Mouse (Mus musculus) kidney, embryonic 14.5 days (tissue): ENCODE data around the gene Bcl9l. TPM values are rescaled to one million over a fixed set of nuclear protein-coding genes. Genes with fewer than 3 reads are reported as not detected.
A peak's percentile ranks its signal among the peaks of the same experiment; 100 is the strongest.

Experiments
- ATAC-seq: fragments of 200-750 bp; cut with Nextera tagmentation; 2 replicates; pipeline ENCODE4 v1.8.0; 2017; ENCODE audit warnings: moderate number of reproducible peaks, mild to moderate bottlenecking, moderate TSS enrichment, moderate library complexity; ENCODE audit not compliant: low FRiP score, low TSS enrichment
- H3K27ac ChIP-seq: fragments of 300-500 bp; sonication (generic); 2 replicates; pipeline ENCODE4 v1.5.1; 2014; ENCODE audit warnings: low read depth, mild to moderate bottlenecking, low read length, moderate library complexity, mixed read lengths
- H3K27me3 ChIP-seq: fragments of 300-500 bp; sonication (generic); 2 replicates; pipeline ENCODE4 v1.6.1; 2014; ENCODE audit warnings: mild to moderate bottlenecking, low read length; ENCODE audit not compliant: control insufficient read depth, insufficient read depth
- H3K36me3 ChIP-seq: fragments of 300-500 bp; sonication (generic); 2 replicates; pipeline ENCODE4 v1.6.1; 2014; ENCODE audit warnings: low read length, mixed read lengths; ENCODE audit not compliant: control insufficient read depth, insufficient read depth
- H3K4me1 ChIP-seq: fragments of 300-500 bp; sonication (generic); 2 replicates; pipeline ENCODE4 v1.6.1; 2014; ENCODE audit warnings: low read length, mixed read lengths; ENCODE audit not compliant: control insufficient read depth, insufficient read depth
- H3K4me2 ChIP-seq: fragments of 300-500 bp; sonication (generic); replicated peaks from 2 replicates; pipeline ENCODE4 v1.6.1; 2014; ENCODE audit warnings: low read depth, mild to moderate bottlenecking, low read length
- H3K4me3 ChIP-seq: fragments of 300-500 bp; sonication (generic); 2 replicates; pipeline ENCODE4 v1.5.1; 2014; ENCODE audit warnings: mild to moderate bottlenecking, low read length
- H3K9ac ChIP-seq: fragments of 300-500 bp; sonication (generic); 2 replicates; pipeline ENCODE4 v1.6.1; 2014; ENCODE audit warnings: low read depth, mild to moderate bottlenecking, low read length, moderate library complexity
- H3K9me3 ChIP-seq: fragments of 300-500 bp; sonication (generic); 2 replicates; pipeline ENCODE4 v1.6.1; 2016; ENCODE audit warnings: low read length; ENCODE audit not compliant: control insufficient read depth
- WGBS: fragments of 180-500 bp; shearing (Covaris S2); extraction: QIAGEN DNeasy Blood & Tissue Kit; methylation state at CpG from one replicate; pipeline ENCODE4 v1.1.7; 2014; 5-methylcytosine and 5-hydroxymethylcytosine counted together
- polyA plus RNA-seq: library from polyadenylated mRNA; unstranded; fragments of >200 nt; fragmentation: Nextera tagmentation; extraction: Ambion mirVana; gene quantifications from 2 replicates; pipeline ENCODE4 v1.2.1, GENCODE M21; 2014

Gene Bcl9l
- polyA plus RNA-seq, 1 experiment from 2014 or later: 14.5 TPM

DNA sequence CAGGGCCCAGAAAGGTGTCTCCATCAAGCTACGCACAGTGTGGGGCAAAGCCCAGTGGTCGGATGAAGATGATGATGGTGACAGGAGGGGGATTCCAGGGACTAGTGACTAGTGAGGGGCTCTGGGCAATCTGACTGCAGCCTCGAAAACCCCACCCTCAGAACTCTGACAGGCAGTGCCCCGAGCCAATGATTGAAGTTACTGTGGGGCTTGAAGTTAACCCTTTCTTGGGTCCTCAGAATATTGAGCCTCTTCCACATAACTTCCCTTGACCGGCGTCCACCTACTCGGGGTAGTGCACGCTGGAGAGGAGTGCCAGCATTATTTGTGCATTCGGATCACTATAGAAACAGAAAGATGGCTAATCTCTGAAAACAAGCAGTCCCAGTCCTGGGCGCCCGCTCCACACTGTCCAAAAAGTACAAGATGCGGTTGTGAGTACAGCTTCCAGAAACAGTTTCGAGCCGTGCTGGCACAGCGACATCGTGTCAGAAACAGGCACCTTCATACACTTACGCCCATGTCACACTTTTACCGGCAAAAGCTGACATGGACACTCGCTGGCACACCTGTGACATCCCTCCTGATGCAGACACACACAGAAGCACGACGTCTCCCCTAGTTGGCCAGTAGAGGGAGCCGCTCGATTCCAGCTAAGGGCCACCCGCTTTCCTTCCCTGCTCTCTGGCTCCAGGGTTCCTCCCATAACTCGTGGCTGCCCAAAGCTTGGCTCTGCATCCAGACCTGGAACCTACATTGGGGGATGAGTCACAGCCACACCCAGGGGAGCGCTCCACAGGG lies 2.8 kb upstream of the Bcl9l start:
- WGBS: under 1% methylated on average over 26 of the region's 26 CpGs
- H3K36me3 ChIP-seq: no peaks in the 10 kb centered on the region
- H3K27ac ChIP-seq: peak overlapping the region; percentile 97
- peaks cover 16% of the 10 kb centered on the region for H3K4me1 ChIP-seq
- peak overlapping the region; percentile 74 for H3K9ac ChIP-seq
- no peaks in the 10 kb centered on the region for H3K9me3 ChIP-seq
- H3K4me2 ChIP-seq: peak overlapping the region; percentile 95
- no peaks in the 10 kb centered on the region for H3K27me3 ChIP-seq
- H3K4me3 ChIP-seq: peak overlapping the region; percentile 60
- peak; percentile 32 for ATAC-seq

DNA sequence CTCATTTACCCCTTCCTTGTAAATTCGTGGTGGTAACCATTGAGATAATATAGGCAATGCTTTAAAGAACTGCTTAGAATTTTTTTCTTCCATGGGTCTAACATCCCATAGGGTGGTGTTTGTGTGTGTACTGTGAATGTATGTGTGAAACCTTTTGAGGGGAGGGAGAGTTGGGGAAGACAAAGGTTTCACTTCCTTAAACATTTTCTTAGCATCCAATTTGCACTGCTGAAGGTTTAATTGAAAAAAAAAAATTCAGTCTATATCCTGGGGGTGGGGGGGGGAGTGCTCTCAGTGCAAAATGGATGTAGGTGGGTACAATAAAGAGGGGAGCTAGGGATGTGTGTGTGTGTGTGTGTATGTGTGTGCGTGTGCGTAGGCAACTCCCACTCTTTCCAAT lies 513 bp upstream of the Bcl9l start:
- Histone ChIP-seq H3K27me3 (no peaks in the 10 kb centered on the region), H3K9me3 (no peaks in the 10 kb centered on the region), H3K9ac (0 out of 2 replicates have a peak overlapping the region, but pooled peaks have one; percentile 23)

DNA sequence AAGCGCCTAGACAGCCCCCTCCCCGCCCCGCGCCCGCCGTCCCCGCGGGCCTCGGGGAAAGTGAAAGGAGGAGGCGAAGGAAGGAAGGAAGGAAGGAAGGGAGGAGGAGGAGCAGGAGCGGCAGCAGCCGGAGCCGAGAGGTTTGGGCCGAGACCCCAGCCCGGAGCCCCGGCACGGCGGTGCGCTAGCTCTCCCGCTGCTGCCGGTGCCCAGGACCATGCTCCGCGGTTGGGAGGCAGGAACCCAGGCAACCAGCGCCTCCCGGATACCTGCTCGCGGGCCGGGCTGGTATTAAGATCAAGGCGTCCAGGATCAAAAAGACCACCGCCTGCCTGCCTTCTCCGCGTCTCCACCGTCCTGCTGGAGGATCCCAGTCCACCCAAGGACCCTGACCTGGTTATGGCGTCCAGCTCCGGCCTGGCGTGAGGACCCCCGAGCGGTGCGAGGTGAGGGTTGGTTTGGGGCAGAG lies 450 bp downstream of the Bcl9l start:
- ATAC-seq: no peak
- under 1% methylated on average over 35 of the region's 39 CpGs for WGBS
- Histone ChIP-seq H3K4me3 (peak overlapping the region; percentile 91), H3K9me3 (no peaks in the 10 kb centered on the region), H3K9ac (peak overlapping the region; percentile 83), H3K27ac (peak overlapping the region; percentile 91), H3K36me3 (no peaks in the 10 kb centered on the region), H3K27me3 (no peaks in the 10 kb centered on the region), H3K4me1 (peaks cover 47% of the 10 kb centered on the region), H3K4me2 (peak overlapping the region; percentile 88)

More for the DNA sequence above, 513 bp upstream of the Bcl9l start:
- Histone ChIP-seq H3K36me3 (no peaks in the 10 kb centered on the region), H3K27ac (0 out of 2 replicates have a peak overlapping the region, but pooled peaks have one; percentile 24), H3K4me2 (peak overlapping the region; percentile 88), H3K4me3 (peak overlapping the region; percentile 91), H3K4me1 (peaks cover 39% of the 10 kb centered on the region)
- WGBS: 9% methylated on average over 3 of the region's 3 CpGs
- ATAC-seq: no peak

DNA sequence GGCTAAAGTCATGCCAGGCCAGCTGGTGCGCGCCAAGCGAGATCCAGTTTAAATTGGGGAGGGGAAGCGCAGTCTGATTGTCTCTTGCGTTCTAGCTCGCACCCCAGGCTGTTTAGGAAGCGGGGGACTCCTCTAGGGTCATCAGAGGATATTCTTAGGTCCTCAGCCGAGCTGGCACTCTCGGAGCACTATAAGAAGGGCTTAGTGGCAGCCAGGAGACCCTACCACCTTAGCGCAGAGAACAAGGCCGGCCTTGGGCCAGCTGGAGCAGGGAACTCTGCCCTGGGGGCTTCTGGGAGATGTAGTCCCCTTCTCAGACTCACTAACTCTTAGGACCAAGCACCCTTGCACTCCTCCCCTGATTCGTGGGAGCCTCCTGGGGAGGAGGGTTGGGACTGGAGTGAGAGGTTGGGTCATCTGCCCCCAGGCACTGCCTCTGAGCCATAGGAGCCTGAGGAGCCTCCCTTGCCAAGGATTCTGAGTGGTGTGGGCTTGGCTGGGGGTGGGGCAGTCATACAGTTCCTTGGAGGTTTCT lies 952 bp downstream of the Bcl9l start:
- H3K9ac ChIP-seq: peak overlapping the region; percentile 83
- H3K9me3 ChIP-seq: no peaks in the 10 kb centered on the region
- H3K4me1 ChIP-seq: peaks cover 50% of the 10 kb centered on the region
- H3K4me3 ChIP-seq: peak overlapping the region; percentile 91
- H3K4me2 ChIP-seq: peak overlapping the region; percentile 88
- H3K27me3 ChIP-seq: no peaks in the 10 kb centered on the region
- ATAC-seq: peak; percentile 30
- peak overlapping the region; percentile 91; the same call in 1 of the 2 replicates for H3K27ac ChIP-seq
- H3K36me3 ChIP-seq: no peaks in the 10 kb centered on the region
- WGBS: under 1% methylated on average over 12 of the region's 12 CpGs

GRCm38 (mm10) chr9:44484311-44485104 lies 1.9 kb downstream of the Bcl9l start:
- H3K4me1 ChIP-seq: peaks cover 59% of the 10 kb centered on the region
- H3K4me2 ChIP-seq: peak overlapping the region; percentile 88
- no peaks in the 10 kb centered on the region for H3K27me3 ChIP-seq
- peak overlapping the region; percentile 83 for H3K9ac ChIP-seq
- no peaks in the 10 kb centered on the region for H3K9me3 ChIP-seq
- H3K27ac ChIP-seq: peak overlapping the region; percentile 91; the same call in 1 of the 2 replicates
- 21% methylated on average over 7 of the region's 7 CpGs for WGBS
- H3K36me3 ChIP-seq: no peaks in the 10 kb centered on the region
- H3K4me3 ChIP-seq: peak overlapping the region; percentile 91
- no peak for ATAC-seq

DNA sequence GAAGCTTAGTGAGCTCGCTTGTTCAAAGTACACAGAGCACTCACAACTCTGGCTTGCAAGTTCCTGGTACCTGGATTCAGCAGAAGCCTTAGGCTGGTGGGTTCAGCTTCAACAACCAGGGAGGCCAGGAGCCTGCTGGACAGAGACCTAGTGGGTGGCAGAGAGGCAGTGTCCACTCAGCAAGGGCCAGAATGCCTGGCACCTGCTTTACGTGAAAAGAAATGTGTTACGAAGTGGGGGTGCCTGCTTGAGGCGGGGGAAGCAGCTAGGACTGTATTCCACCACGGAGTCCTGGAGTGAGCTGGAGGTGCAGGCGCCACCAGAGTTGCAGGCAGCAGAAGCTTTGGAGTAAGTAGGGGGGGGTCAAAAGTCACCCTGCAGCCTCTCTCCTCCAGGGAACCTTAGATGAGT lies 2.5 kb downstream of the Bcl9l start:
- Histone ChIP-seq H3K4me2 (peak overlapping the region; percentile 88), H3K27ac (peak overlapping the region; percentile 87; the same call in 1 of the 2 replicates), H3K4me1 (peaks cover 65% of the 10 kb centered on the region), H3K27me3 (no peaks in the 10 kb centered on the region), H3K9ac (peak overlapping the region; percentile 83), H3K36me3 (no peaks in the 10 kb centered on the region), H3K4me3 (peak overlapping the region; percentile 91), H3K9me3 (no peaks in the 10 kb centered on the region)
- no peak for ATAC-seq
- 25% methylated on average over 6 of the region's 6 CpGs for WGBS

DNA sequence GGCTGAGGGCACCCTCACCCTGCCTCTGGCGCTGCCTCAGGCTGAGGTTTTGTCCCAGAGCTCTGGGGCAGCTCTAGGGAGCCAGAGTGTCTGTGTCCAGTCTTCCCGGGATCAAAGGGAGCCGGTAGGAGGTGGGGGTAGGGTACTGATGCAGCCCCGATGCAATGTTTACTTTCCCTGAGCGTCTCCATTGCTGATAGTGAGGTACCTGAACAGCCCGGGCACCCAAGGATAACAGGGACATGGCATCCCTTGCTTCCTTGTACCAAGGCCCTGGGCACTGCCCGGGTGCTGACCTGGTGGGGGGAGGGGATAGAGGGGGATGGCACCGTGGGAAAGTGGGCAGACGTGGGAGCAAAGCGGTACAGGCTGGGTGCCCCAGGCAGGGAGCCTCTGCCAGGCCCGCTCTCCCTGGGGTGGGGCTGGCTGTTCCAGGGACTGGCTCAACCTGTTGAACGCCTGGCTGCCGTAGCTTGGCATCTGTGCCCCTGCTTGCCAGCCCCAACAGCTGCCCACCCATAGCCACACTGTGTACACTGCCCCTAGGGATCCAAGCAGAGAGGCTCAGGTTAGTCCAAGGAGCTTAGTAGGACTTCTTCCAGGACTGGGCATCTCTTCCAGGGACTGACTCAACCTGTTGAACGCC lies 3.0 kb downstream of the Bcl9l start:
- Histone ChIP-seq H3K9ac (peak overlapping the region; percentile 83), H3K27me3 (no peaks in the 10 kb centered on the region), H3K27ac (peak overlapping the region; percentile 87), H3K4me1 (peaks cover 71% of the 10 kb centered on the region), H3K4me2 (peak overlapping the region; percentile 88), H3K9me3 (no peaks in the 10 kb centered on the region), H3K36me3 (no peaks in the 10 kb centered on the region), H3K4me3 (peak overlapping the region; percentile 91)
- no peak for ATAC-seq
- WGBS: 18% methylated on average over 14 of the region's 14 CpGs

GRCm38 (mm10) chr9:44486335-44486734 lies 3.7 kb downstream of the Bcl9l start:
- 7% methylated on average over 3 of the region's 3 CpGs for WGBS
- ATAC-seq: no peak
- peak overlapping the region; percentile 87 for H3K27ac ChIP-seq
- H3K4me1 ChIP-seq: peaks cover 77% of the 10 kb centered on the region
- peak overlapping the region; percentile 55 for H3K9ac ChIP-seq
- H3K4me3 ChIP-seq: peak overlapping the region; percentile 91
- H3K4me2 ChIP-seq: peak overlapping the region; percentile 88
- no peaks in the 10 kb centered on the region; the same call in 1 of the 2 replicates for H3K36me3 ChIP-seq
- H3K27me3 ChIP-seq: no peaks in the 10 kb centered on the region
- H3K9me3 ChIP-seq: no peaks in the 10 kb centered on the region
